ENCODE assay signal across 8 mouse cellular contexts in the genomic region with DNA sequence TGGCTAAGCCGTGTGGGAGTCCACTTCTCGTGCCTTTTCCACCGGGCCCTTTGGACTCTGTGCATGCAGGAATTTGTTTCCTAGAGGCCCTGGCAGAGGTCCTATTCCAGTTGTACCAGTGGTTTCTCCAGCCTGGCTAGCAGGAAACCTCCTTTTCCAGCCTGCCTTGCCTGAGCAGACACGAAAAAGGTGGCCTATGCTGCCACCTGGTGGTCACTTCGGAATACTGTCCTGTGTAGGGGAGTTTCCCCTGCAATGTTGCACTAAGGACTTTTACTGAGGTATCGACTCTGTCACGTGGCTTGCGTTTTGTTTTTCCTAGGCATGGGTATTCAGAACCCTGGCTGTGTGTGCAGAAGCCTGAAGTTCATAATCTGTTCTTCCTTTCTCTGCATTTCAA. TPM values are rescaled to one million over a fixed set of nuclear protein-coding genes. Genes with fewer than 3 reads are reported as not detected.
DNase-seq lines count a peak whose midpoint lies in the region; ATAC-seq and TF ChIP-seq lines count a peak whose summit lies in the region.

No protein-coding gene starts in this region.

- H3K36me3 ChIP-seq in lung, embryonic 15.5 days = no peaks in the 10 kb centered on the region
- no peaks in the 10 kb centered on the region for H3K36me3 ChIP-seq in thymus, adult 2 months (ENCODE audit: control insufficient read depth, insufficient read depth, low read length)

- H3K27ac ChIP-seq in cerebellum, adult 2 months (ENCODE audit: insufficient read depth, low read length) = no peak overlapping the region
- H3K27ac ChIP-seq in lung, embryonic 15.5 days = peak overlapping the region; percentile 49
- no peak overlapping the region for H3K27ac ChIP-seq in thymus, adult 2 months (ENCODE audit: control insufficient read depth, insufficient read depth, low read length)

- no peaks in the 10 kb centered on the region for H3K9me3 ChIP-seq in lung, embryonic 15.5 days

- peak; percentile 94 for TF ChIP-seq CTCF in cerebellum, adult 2 months (IDR thresholded peaks at IDR 0.05; ENCODE audit: borderline replicate concordance, insufficient read depth, low read depth, low read length)
- peak; percentile 76; the same call in 1 of the 2 replicates for TF ChIP-seq CTCF in thymus, adult 2 months (IDR thresholded peaks at IDR 0.05; ENCODE audit: borderline replicate concordance, control insufficient read depth, extremely low read depth, insufficient read depth, low read length, poor library complexity)

- H3K9ac ChIP-seq in lung, embryonic 15.5 days = no peak overlapping the region

- no peaks in the 10 kb centered on the region for H3K27me3 ChIP-seq in cerebellum, adult 2 months (ENCODE audit: control insufficient read depth, insufficient read depth, low read length)
- H3K27me3 ChIP-seq in lung, embryonic 15.5 days = peaks cover 23% of the 10 kb centered on the region
- H3K27me3 ChIP-seq in thymus, adult 2 months (ENCODE audit: control insufficient read depth, insufficient read depth, low read length) = no peaks in the 10 kb centered on the region; the same call in 1 of the 2 replicates

- peak; percentile 54; a peak in 3 of 4 replicates for ATAC-seq in hematopoietic stem cell, adult 5-6 weeks (replicated peaks in 1 of 2; ENCODE audit: insufficient read depth in 1 of 2, low FRiP score in 2 of 2, low TSS enrichment in 1 of 2, low read depth in 1 of 2, poor library complexity in 2 of 2, severe bottlenecking in 2 of 2)
- peak; percentile 43; the same call in 1 of the 2 replicates for ATAC-seq in lung, embryonic 15.5 days (ENCODE audit: borderline replicate concordance, extremely low read depth, low FRiP score, low TSS enrichment)

- no peak for TF ChIP-seq POLR2A in cerebellum, adult 2 months (IDR thresholded peaks at IDR 0.05; ENCODE audit: borderline replicate concordance, insufficient read depth, low read length)
- TF ChIP-seq POLR2A in thymus, adult 2 months (IDR thresholded peaks at IDR 0.05; ENCODE audit: control insufficient read depth, extremely low read depth, insufficient read depth, low read length, poor library complexity) = no peak

- H3K4me3 ChIP-seq in cerebellum, adult 2 months (replicated peaks; ENCODE audit: insufficient read depth, low read depth, low read length) = no peak overlapping the region
- H3K4me3 ChIP-seq in lung, embryonic 15.5 days = no peak overlapping the region
- no peak overlapping the region for H3K4me3 ChIP-seq in thymus, adult 2 months (ENCODE audit: control insufficient read depth, insufficient read depth, low read length)

- H3K4me1 ChIP-seq in cerebellum, adult 2 months (ENCODE audit: control insufficient read depth, insufficient read depth, low read length) = no peaks in the 10 kb centered on the region
- peaks cover 57% of the 10 kb centered on the region for H3K4me1 ChIP-seq in lung, embryonic 15.5 days
- no peaks in the 10 kb centered on the region for H3K4me1 ChIP-seq in thymus, adult 2 months (replicated peaks; ENCODE audit: control insufficient read depth, insufficient read depth, low read length)

- DNase-seq in MEL-GATA-1-ER (ENCODE audit: extremely low read depth, low read depth) = peak; percentile 66
- DNase-seq in cerebellum, adult 2 months = peak; percentile 68 to 82
- DNase-seq in forelimb bud, embryonic 11.5 days (ENCODE audit: low read depth, low spot score) = peak; percentile 96
- DNase-seq in layer of hippocampus, adult 8-10 months (ENCODE audit: low spot score in 2 of 2) = peak; percentile 80 to 89
- DNase-seq in ovary, adult 18-20 months (ENCODE audit: low spot score) = peak; percentile 66
- DNase-seq in thymus, adult 2 months = peak; percentile 74

- H3K4me2 ChIP-seq in lung, embryonic 15.5 days = peak overlapping the region; percentile 29; the same call in 1 of the 2 replicates

- 3% methylated on average over 8 of the region's 8 CpGs for WGBS in cerebellum, adult 2 months
- WGBS in lung, embryonic 15.5 days = 4% methylated on average over 8 of the region's 8 CpGs
- 14% methylated on average over 8 of the region's 8 CpGs for WGBS in thymus, adult 2 months

RNA-seq across cellular contexts. Expression of gene Ptgs1, which starts 16.2 kb away (rescaled TPM):
- 6.5 and 9.3 TPM in 2 replicates for polyA plus RNA-seq in cerebellum, adult 2 months (2012; rRNA removed)
- 28.5 and 46.1 TPM in 2 replicates for total RNA-seq in hematopoietic stem cell, adult 5-6 weeks (2017)
- 10 to 100 TPM; 15.0 to 33.0 (median 25.0) TPM for total RNA-seq in layer of hippocampus, adult 8-10 months (2022)
- polyA plus RNA-seq in lung, embryonic 15.5 days (2015; fragmentation: Nextera tagmentation; extraction: Ambion mirVana) = 48.9 and 54.9 TPM in 2 replicates
- 12.7 and 15.0 TPM in 2 replicates for polyA plus RNA-seq in thymus, adult 2 months (2012; rRNA removed)
